Mouse (Mus musculus) liver, embryonic 11.5 days (tissue): ENCODE results near the gene Olfr378. TPM values are rescaled to one million over a fixed set of nuclear protein-coding genes. Genes with fewer than 3 reads are reported as not detected.

Source experiments
- ATAC-seq: fragments of 200-750 bp; cut with Nextera tagmentation; replicated peaks from 2 replicates; pipeline ENCODE4 v1.8.0; 2017; ENCODE audit warnings: moderate number of reproducible peaks, mild to moderate bottlenecking, moderate TSS enrichment, moderate library complexity; ENCODE audit not compliant: low FRiP score
- DNase-seq: peaks from one replicate; pipeline ENCODE4 v3.0.0-alpha.2; 2017; ENCODE audit warnings: low spot score
- H3K27ac ChIP-seq: fragments of 300-500 bp; sonication (generic); 2 replicates; pipeline ENCODE4 v1.5.1; 2014; ENCODE audit warnings: mild to moderate bottlenecking, low read depth, low read length, control low read depth
- H3K27me3 ChIP-seq: fragments of 300-500 bp; sonication (generic); replicated peaks from 2 replicates; pipeline ENCODE4 v1.6.1; 2014; ENCODE audit warnings: low read length, mixed read lengths; ENCODE audit not compliant: control insufficient read depth, insufficient read depth
- H3K36me3 ChIP-seq: fragments of 300-500 bp; sonication (generic); 2 replicates; pipeline ENCODE4 v1.6.1; 2014; ENCODE audit warnings: mild to moderate bottlenecking, low read length, moderate library complexity, mixed read lengths; ENCODE audit not compliant: control insufficient read depth, insufficient read depth
- H3K4me1 ChIP-seq: fragments of 300-500 bp; sonication (generic); replicated peaks from 2 replicates; pipeline ENCODE4 v1.6.1; 2014; ENCODE audit warnings: low read length, mixed read lengths; ENCODE audit not compliant: control insufficient read depth, insufficient read depth
- H3K4me2 ChIP-seq: fragments of 300-500 bp; sonication (generic); 2 replicates; pipeline ENCODE4 v1.6.1; 2014; ENCODE audit warnings: mild to moderate bottlenecking, control low read depth, moderate library complexity
- H3K4me3 ChIP-seq: fragments of 300-500 bp; sonication (generic); 2 replicates; pipeline ENCODE4 v1.5.1; 2014; ENCODE audit warnings: low read depth, low read length, control low read depth
- H3K9ac ChIP-seq: fragments of 300-500 bp; sonication (generic); 2 replicates; pipeline ENCODE4 v1.6.1; 2014; ENCODE audit warnings: low read depth, low read length, control low read depth
- H3K9me3 ChIP-seq: fragments of 300-500 bp; sonication (generic); 2 replicates; pipeline ENCODE4 v1.6.1; 2016; ENCODE audit warnings: low read length, inconsistent platforms, mixed read lengths; ENCODE audit not compliant: control insufficient read depth
- WGBS: fragments of 180-500 bp; shearing (Covaris S2); extraction: QIAGEN DNeasy Blood & Tissue Kit; methylation state at CpG from one replicate; pipeline ENCODE4 v1.1.7; 2014; 5-methylcytosine and 5-hydroxymethylcytosine counted together
- polyA plus RNA-seq: library from polyadenylated mRNA; unstranded; fragments of >200 nt; fragmentation: Nextera tagmentation; extraction: Ambion mirVana; gene quantifications from 2 replicates; pipeline ENCODE4 v1.2.1, GENCODE M21; 2014

Olfr378 gene
- not detected in 2 replicates for polyA plus RNA-seq

GRCm38 (mm10) chr11:73428377-73428776, at the start of gene Olfr378:
Gene Olfr378 (minus strand): TSS chr11:73428477.
- Histone ChIP-seq H3K27ac (no peak within 1 kb of the TSS), H3K4me1 (no peaks in the 10 kb centered on the region), H3K4me2 (no peak within 1 kb of the TSS), H3K9ac (no peak within 1 kb of the TSS), H3K36me3 (no peaks in the 10 kb centered on the region), H3K4me3 (no peak within 1 kb of the TSS), H3K9me3 (no peaks in the 10 kb centered on the region; the same call in 1 of the 2 replicates), H3K27me3 (no peaks in the 10 kb centered on the region)
- DNase-seq (no peak), ATAC-seq (no peak)
- 91% methylated on average over 1 of the region's 1 CpGs for WGBS

- H3K4me2 ChIP-seq, result no peak within 1 kb of the TSS
- H3K9ac ChIP-seq, result no peak within 1 kb of the TSS
- H3K9me3 ChIP-seq, result no peaks in the 10 kb centered on the region
- 96% methylated on average over 1 of the region's 1 CpGs for WGBS
- no peak for ATAC-seq
- H3K36me3 ChIP-seq, result no peaks in the 10 kb centered on the region
- H3K27me3 ChIP-seq, result no peaks in the 10 kb centered on the region
- no peak for DNase-seq
- no peaks in the 10 kb centered on the region for H3K4me1 ChIP-seq
- no peak within 1 kb of the TSS for H3K27ac ChIP-seq
- H3K4me3 ChIP-seq, result no peak within 1 kb of the TSS
Measured at GRCm38 (mm10) chr11:73457408-73457807, 29.1 kb upstream of the Olfr378 start, which contains the start of gene Olfr380. Gene Olfr380 (minus strand): TSS chr11:73457508.

GRCm38 (mm10) chr11:73399514-73399913, 28.8 kb downstream of the Olfr378 start, which contains the start of gene Olfr1:
Gene Olfr1 (minus strand): TSS chr11:73399614.
- Histone ChIP-seq H3K36me3 (no peaks in the 10 kb centered on the region), H3K4me1 (no peaks in the 10 kb centered on the region), H3K27me3 (no peaks in the 10 kb centered on the region), H3K27ac (no peak within 1 kb of the TSS), H3K9me3 (no peaks in the 10 kb centered on the region), H3K4me2 (no peak within 1 kb of the TSS), H3K4me3 (no peak within 1 kb of the TSS), H3K9ac (no peak within 1 kb of the TSS)
- DNase-seq (no peak), ATAC-seq (no peak)

GRCm38 (mm10) chr11:73395374-73395773, 32.9 kb downstream of the Olfr378 start:
- WGBS, result 62% methylated on average over 4 of the region's 4 CpGs
- Histone ChIP-seq H3K4me2 (no peak overlapping the region), H3K9ac (no peak overlapping the region), H3K36me3 (no peaks in the 10 kb centered on the region), H3K4me3 (no peak overlapping the region), H3K27ac (no peak overlapping the region), H3K4me1 (no peaks in the 10 kb centered on the region), H3K27me3 (no peaks in the 10 kb centered on the region), H3K9me3 (no peaks in the 10 kb centered on the region)
- DNase-seq (no peak), ATAC-seq (no peak)

Other genes with a start within 250 kb of the Olfr378 start
- 11.7 and 12.3 TPM in 2 replicates for gene Ctns, start 229.4 kb downstream of the Olfr378 start, polyA plus RNA-seq
- gene Shpk, start 229.0 kb downstream of the Olfr378 start, polyA plus RNA-seq, result 2.6 and 2.7 TPM in 2 replicates
- gene Trpv1, start 194.2 kb downstream of the Olfr378 start, polyA plus RNA-seq, result not detected in 2 replicates
- 0.04 TPM in 1 of 2 replicates, not detected in the other for gene Trpv3, start 161.1 kb downstream of the Olfr378 start, polyA plus RNA-seq
- gene Aspa, start 98.9 kb downstream of the Olfr378 start, polyA plus RNA-seq, result 0.82 and 2.1 TPM in 2 replicates
- gene Gm49340, start 98.7 kb downstream of the Olfr378 start, polyA plus RNA-seq, result not detected in 2 replicates
- gene Spata22, start 98.7 kb downstream of the Olfr378 start, polyA plus RNA-seq, result 0.32 TPM in 1 of 2 replicates, not detected in the other
- gene Olfr20, start 77.7 kb downstream of the Olfr378 start, polyA plus RNA-seq, result 0.16 TPM in 1 of 2 replicates, not detected in the other
- not detected in 2 replicates for gene Olfr376, start 57.2 kb downstream of the Olfr378 start, polyA plus RNA-seq
- gene Olfr1, start 28.9 kb downstream of the Olfr378 start, polyA plus RNA-seq, result not detected in 2 replicates
- gene Olfr380, start 29.0 kb upstream of the Olfr378 start, polyA plus RNA-seq, result not detected in 2 replicates
- not detected in 2 replicates for gene Olfr381, start 63.1 kb upstream of the Olfr378 start, polyA plus RNA-seq
- not detected in 2 replicates for gene Olfr382, start 88.7 kb upstream of the Olfr378 start, polyA plus RNA-seq
- gene Olfr385, start 164.5 kb upstream of the Olfr378 start, polyA plus RNA-seq, result not detected in 2 replicates
- not detected in 2 replicates for gene Olfr384, start 170.1 kb upstream of the Olfr378 start, polyA plus RNA-seq